In the genomic region with DNA sequence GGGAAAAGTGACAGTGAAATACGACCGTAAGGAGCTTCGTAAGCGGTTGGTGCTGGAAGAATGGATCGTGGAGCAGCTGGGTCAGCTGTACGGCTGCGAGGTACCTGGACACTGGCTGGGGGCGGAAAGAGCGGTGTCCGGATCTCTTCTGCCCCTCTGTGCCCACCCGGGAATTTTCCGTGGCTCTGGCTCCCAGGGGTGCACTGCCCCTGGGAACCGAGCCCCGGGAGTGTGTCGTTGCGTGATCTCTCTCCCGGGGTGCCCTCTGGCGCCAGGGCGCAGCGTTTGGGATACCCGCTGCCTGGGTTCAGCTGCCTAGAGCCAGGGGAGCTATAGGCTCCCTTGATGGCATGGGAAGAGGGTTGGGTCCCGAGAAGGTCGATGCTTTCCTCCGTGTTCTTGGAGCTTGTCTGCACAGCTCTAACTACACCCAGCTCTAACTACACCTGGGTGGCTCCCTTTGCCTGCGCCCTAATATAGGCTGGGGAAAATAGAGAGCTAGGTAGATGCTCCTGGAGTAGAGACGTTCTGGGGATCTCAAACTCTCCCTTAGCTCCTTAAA, we compare ENCODE assay signal across 8 mouse cellular contexts. TPM values are rescaled to one million over a fixed set of nuclear protein-coding genes. Genes with fewer than 3 reads are reported as not detected.
DNase-seq lines count a peak whose midpoint lies in the region; ATAC-seq and TF ChIP-seq lines count a peak whose summit lies in the region.

No protein-coding gene starts in this region.

- H3K27me3 ChIP-seq in embryonic facial prominence, embryonic 12.5 days, result peaks cover 26% of the 10 kb centered on the region
- H3K27me3 ChIP-seq in heart, embryonic 11.5 days (ENCODE audit: control insufficient read depth, insufficient read depth, low read length), result no peaks in the 10 kb centered on the region
- H3K27me3 ChIP-seq in lung, embryonic 16.5 days (ENCODE audit: control insufficient read depth, insufficient read depth, low read depth, low read length), result peaks cover 3% of the 10 kb centered on the region; the same call in 1 of the 2 replicates
- H3K27me3 ChIP-seq in small intestine, adult 2 months (ENCODE audit: control insufficient read depth, insufficient read depth, low read length), result peaks cover 8% of the 10 kb centered on the region

- no peaks in the 10 kb centered on the region for H3K36me3 ChIP-seq in embryonic facial prominence, embryonic 12.5 days
- H3K36me3 ChIP-seq in heart, embryonic 11.5 days (ENCODE audit: control insufficient read depth, insufficient read depth, low read length), result no peaks in the 10 kb centered on the region
- no peaks in the 10 kb centered on the region for H3K36me3 ChIP-seq in lung, embryonic 16.5 days (ENCODE audit: control insufficient read depth, insufficient read depth, low read length)
- H3K36me3 ChIP-seq in small intestine, adult 2 months (ENCODE audit: control insufficient read depth, insufficient read depth, low read length), result no peaks in the 10 kb centered on the region

- H3K9ac ChIP-seq in embryonic facial prominence, embryonic 12.5 days, result peak overlapping the region; percentile 39
- H3K9ac ChIP-seq in heart, embryonic 11.5 days (ENCODE audit: low read depth, low read length), result peak overlapping the region; percentile 86
- peak overlapping the region; percentile 67 for H3K9ac ChIP-seq in lung, embryonic 16.5 days (ENCODE audit: low read length)

- no peaks in the 10 kb centered on the region for H3K9me3 ChIP-seq in embryonic facial prominence, embryonic 12.5 days
- no peaks in the 10 kb centered on the region for H3K9me3 ChIP-seq in heart, embryonic 11.5 days (replicated peaks; ENCODE audit: control insufficient read depth, low read length)
- H3K9me3 ChIP-seq in lung, embryonic 16.5 days (ENCODE audit: control insufficient read depth, low read length), result no peaks in the 10 kb centered on the region

- peak overlapping the region; percentile 58 for H3K4me3 ChIP-seq in embryonic facial prominence, embryonic 12.5 days
- H3K4me3 ChIP-seq in heart, embryonic 11.5 days (ENCODE audit: low read depth, low read length), result peak overlapping the region; percentile 70
- peak overlapping the region; percentile 60 for H3K4me3 ChIP-seq in lung, embryonic 16.5 days (ENCODE audit: low read length)
- peak overlapping the region; percentile 60 for H3K4me3 ChIP-seq in small intestine, adult 2 months (ENCODE audit: low read depth, low read length)

- peak; percentile 4 for DNase-seq in urinary bladder, postnatal 25 days (ENCODE audit: low spot score)
- DNase-seq in urinary bladder, postnatal 4 days (ENCODE audit: low spot score in 2 of 2), result no peak
- peak; percentile 26 to 46 for DNase-seq in layer of hippocampus, adult 18-20 months (ENCODE audit: low spot score in 2 of 2)

- no peak for TF ChIP-seq POLR2A in small intestine, adult 2 months (IDR thresholded peaks at IDR 0.05; ENCODE audit: low read depth, low read length)

- H3K4me1 ChIP-seq in embryonic facial prominence, embryonic 12.5 days, result peaks cover 4% of the 10 kb centered on the region; the same call in 1 of the 2 replicates
- H3K4me1 ChIP-seq in heart, embryonic 11.5 days (ENCODE audit: control insufficient read depth, insufficient read depth, low read length), result peaks cover 3% of the 10 kb centered on the region; the same call in 1 of the 2 replicates
- H3K4me1 ChIP-seq in lung, embryonic 16.5 days (replicated peaks; ENCODE audit: control insufficient read depth, insufficient read depth, low read length), result no peaks in the 10 kb centered on the region
- H3K4me1 ChIP-seq in small intestine, adult 2 months (ENCODE audit: control insufficient read depth, insufficient read depth, insufficient read length, low read length), result no peaks in the 10 kb centered on the region; the same call in 1 of the 2 replicates

- no peak for TF ChIP-seq CTCF in small intestine, adult 2 months (IDR thresholded peaks at IDR 0.05; ENCODE audit: extremely low read depth, insufficient read length, insufficient replicate concordance, low read depth, low read length)

- 2% methylated on average over 26 of the region's 26 CpGs for WGBS in embryonic facial prominence, embryonic 12.5 days
- WGBS in heart, embryonic 11.5 days (ENCODE audit: insufficient replicate concordance), result 1% methylated on average over 26 of the region's 26 CpGs
- under 1% methylated on average over 26 of the region's 26 CpGs for WGBS in lung, embryonic 16.5 days
- 4% methylated on average over 26 of the region's 26 CpGs for WGBS in small intestine, adult 2 months

- ATAC-seq in embryonic facial prominence, embryonic 12.5 days (ENCODE audit: insufficient number of reproducible peaks, insufficient read depth, low FRiP score, low TSS enrichment), result 0 out of 2 replicates have a peak, but pooled peaks have one; percentile 13
- peak; percentile 17; the same call in 1 of the 2 replicates for ATAC-seq in heart, embryonic 11.5 days (replicated peaks; ENCODE audit: insufficient number of reproducible peaks, low FRiP score, low TSS enrichment)
- ATAC-seq in lung, embryonic 16.5 days (ENCODE audit: low read depth), result peak; percentile 59; the same call in 1 of the 2 replicates
- ATAC-seq in inflammation-experienced regulatory T-cells, adult 6 months, result no peak

- H3K4me2 ChIP-seq in embryonic facial prominence, embryonic 12.5 days (replicated peaks), result peak overlapping the region; percentile 99
- peak overlapping the region; percentile 76 for H3K4me2 ChIP-seq in heart, embryonic 11.5 days
- peak overlapping the region; percentile 68 for H3K4me2 ChIP-seq in lung, embryonic 16.5 days (ENCODE audit: low read depth, low read length)

- H3K27ac ChIP-seq in embryonic facial prominence, embryonic 12.5 days, result no peak overlapping the region
- H3K27ac ChIP-seq in heart, embryonic 11.5 days (ENCODE audit: low read depth, low read length), result peak overlapping the region; percentile 84
- peak overlapping the region; percentile 10 for H3K27ac ChIP-seq in lung, embryonic 16.5 days (ENCODE audit: low read length)
- no peak overlapping the region for H3K27ac ChIP-seq in small intestine, adult 2 months (ENCODE audit: insufficient read depth, low read depth, low read length)

RNA-seq across cellular contexts. Expression of gene Ppp1r14c, which starts 1.1 kb away (rescaled TPM):
- polyA plus RNA-seq in embryonic facial prominence, embryonic 12.5 days (2016; fragmentation: Nextera tagmentation; extraction: Ambion mirVana), result 5.1 and 5.5 TPM in 2 replicates
- polyA plus RNA-seq in heart, embryonic 11.5 days (2014; fragmentation: Nextera tagmentation; extraction: Ambion mirVana), result 170 and 202 TPM in 2 replicates
- 10 to 100 TPM; 15.7 to 16.6 TPM for total RNA-seq in layer of hippocampus, adult 18-20 months (2021)
- polyA plus RNA-seq in lung, embryonic 16.5 days (2015; fragmentation: Nextera tagmentation; extraction: Ambion mirVana), result 125 and 133 TPM in 2 replicates
- 0.33 and 0.38 TPM in 2 replicates for polyA plus RNA-seq in small intestine, adult 2 months (2012; rRNA removed)
- polyA plus RNA-seq in inflammation-experienced regulatory T-cells, adult 6 months (2017; shearing (Covaris generic)), result under 1 TPM; 0.21 to 0.70 (median 0.37) TPM

Comparison
In these comparisons a context has a peak if more than half of its experiments do, and no peak if none do; other contexts are left out.
1. DNase-seq: peak in urinary bladder, postnatal 25 days (single experiment) and layer of hippocampus, adult 18-20 months (2 of 2); none in urinary bladder, postnatal 4 days (0 of 2).
2. H3K27ac ChIP-seq: peak in heart, embryonic 11.5 days (single experiment) and lung, embryonic 16.5 days (single experiment); none in embryonic facial prominence, embryonic 12.5 days (single experiment) and small intestine, adult 2 months (single experiment).
3. RNA of gene Ppp1r14c, which starts 1.1 kb away (polyA plus RNA-seq): 170 to 202 TPM in heart, embryonic 11.5 days and 125 to 133 TPM in lung, embryonic 16.5 days; 5.1 to 5.5 TPM in embryonic facial prominence, embryonic 12.5 days, 0.33 to 0.38 TPM in small intestine, adult 2 months and 0.21 to 0.70 TPM in inflammation-experienced regulatory T-cells, adult 6 months; every median in the first group is over 10 times any median in the second.
4. Peak in every context shown above with its lines, with median percentiles within 50 percentile points of each other: H3K4me2 ChIP-seq, H3K4me3 ChIP-seq and H3K9ac ChIP-seq.